Mouse (Mus musculus) ES-Bruce4 (cell line): ENCODE measurements around the gene Setd7. TPM values are rescaled to one million over a fixed set of nuclear protein-coding genes. Genes with fewer than 3 reads are reported as not detected.

Experiments used
- H3K27ac ChIP-seq: 2 replicates; pipeline ENCODE4 v1.5.1; 2012; ENCODE audit warnings: low read length, inconsistent platforms; ENCODE audit not compliant: insufficient read depth
- H3K27me3 ChIP-seq: 2 replicates; pipeline ENCODE4 v1.6.1; 2012; ENCODE audit warnings: mild to moderate bottlenecking, low read length, inconsistent platforms; ENCODE audit not compliant: control insufficient read depth, poor library complexity, insufficient read depth, severe bottlenecking
- H3K36me3 ChIP-seq: 2 replicates; pipeline ENCODE4 v1.6.1; 2012; ENCODE audit warnings: inconsistent platforms, mild to moderate bottlenecking, low read length, moderate library complexity; ENCODE audit not compliant: control insufficient read depth, poor library complexity, insufficient read depth, severe bottlenecking
- H3K4me1 ChIP-seq: one replicate; pipeline ENCODE4 v1.8.1; 2011; ENCODE audit warnings: low read length; ENCODE audit not compliant: control insufficient read depth, insufficient read depth
- H3K4me3 ChIP-seq: 2 replicates; pipeline ENCODE4 v1.5.1; 2011; ENCODE audit warnings: low read depth, mild to moderate bottlenecking, low read length
- H3K9ac ChIP-seq: 2 replicates; pipeline ENCODE4 v1.6.1; 2012; ENCODE audit warnings: low read depth, mild to moderate bottlenecking, inconsistent platforms; ENCODE audit not compliant: poor library complexity, severe bottlenecking
- H3K9me3 ChIP-seq: replicated peaks from 2 replicates; pipeline ENCODE4 v1.6.1; 2012; ENCODE audit warnings: mild to moderate bottlenecking, low read length, inconsistent platforms; ENCODE audit not compliant: control insufficient read depth, poor library complexity, insufficient read depth, severe bottlenecking
- CTCF ChIP-seq: IDR thresholded peaks from one replicate; pipeline ENCODE4 v1.8.1; 2011; ENCODE audit warnings: low read depth, low read length
- EP300 ChIP-seq: IDR thresholded peaks from 2 replicates; pipeline ENCODE4 v1.6.1; 2011; ENCODE audit warnings: low read depth, low read length; ENCODE audit not compliant: insufficient read depth
- POLR2A ChIP-seq: IDR thresholded peaks from one replicate; pipeline ENCODE4 v1.8.1; 2011; ENCODE audit warnings: low read length; ENCODE audit not compliant: insufficient read depth
- polyA plus RNA-seq: library from polyadenylated mRNA; stranded (reverse); fragments of >200 nt; gene quantifications from 2 replicates; pipeline ENCODE4 v1.2.4, GENCODE M21; 2011; ENCODE audit warnings: low read depth; ENCODE audit not compliant: missing spikeins, insufficient read depth, insufficient read length

Setd7 gene
- polyA plus RNA-seq, 1 experiment: 46.1 TPM

DNA sequence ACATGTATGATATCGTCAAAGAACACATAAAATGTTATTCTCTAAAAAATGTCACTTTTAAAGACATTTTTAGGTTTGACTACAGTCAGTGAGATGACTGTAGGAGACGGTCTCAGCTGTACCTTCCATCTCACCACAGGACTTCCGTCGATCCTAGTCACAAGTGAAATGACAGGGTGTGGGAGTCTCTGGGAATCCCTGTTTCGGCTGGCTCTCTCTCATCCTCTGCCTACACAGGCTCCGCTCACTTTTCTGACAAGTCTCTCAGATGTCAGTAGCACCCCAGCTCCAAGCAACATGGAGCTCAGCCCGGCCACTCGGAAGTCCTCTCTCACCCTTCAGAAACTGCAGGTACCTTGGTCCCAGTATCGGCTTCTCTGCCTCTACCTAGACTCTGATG, 20.0 kb downstream of the Setd7 start:
- Histone ChIP-seq H3K4me1 (no peaks in the 10 kb centered on the region), H3K27ac (no peak overlapping the region), H3K36me3 (no peaks in the 10 kb centered on the region), H3K9ac (no peak overlapping the region), H3K27me3 (no peaks in the 10 kb centered on the region), H3K4me3 (no peak overlapping the region), H3K9me3 (no peaks in the 10 kb centered on the region)
- TF ChIP-seq POLR2A (no peak), EP300 (no peak), CTCF (no peak)

GRCm38 (mm10) chr3:51539567-51540408, 20.9 kb downstream of the Setd7 start:
- no peaks in the 10 kb centered on the region for H3K36me3 ChIP-seq
- no peak overlapping the region; the same call in 1 of the 2 replicates for H3K27ac ChIP-seq
- no peak overlapping the region for H3K9ac ChIP-seq
- no peaks in the 10 kb centered on the region for H3K27me3 ChIP-seq
- no peak overlapping the region for H3K4me3 ChIP-seq
- no peaks in the 10 kb centered on the region for H3K4me1 ChIP-seq
- TF ChIP-seq EP300 (0 out of 2 replicates have a peak, but pooled peaks have one; percentile 25), POLR2A (no peak), CTCF (peak; percentile 92)
- H3K9me3 ChIP-seq: no peaks in the 10 kb centered on the region

DNA sequence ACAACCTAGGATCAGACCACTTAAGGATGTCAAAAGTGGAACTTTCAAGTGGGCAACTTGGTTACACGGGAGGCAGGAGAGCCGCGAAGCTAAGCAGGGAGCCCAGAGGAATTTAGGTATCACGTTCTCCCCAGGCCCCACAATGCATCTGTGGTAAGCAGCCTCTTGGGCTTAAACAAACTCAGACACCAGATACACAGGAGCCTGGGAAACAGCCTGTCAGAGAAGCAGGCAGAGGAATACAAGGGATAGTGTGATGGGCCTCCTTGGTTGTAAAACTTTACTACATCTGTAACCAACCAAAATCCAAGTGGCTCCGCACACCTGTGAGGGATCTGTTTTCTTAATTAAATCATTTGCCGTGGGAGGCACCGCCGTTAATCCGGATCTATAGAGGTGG, 26.7 kb downstream of the Setd7 start:
- Histone ChIP-seq H3K36me3 (no peaks in the 10 kb centered on the region), H3K9me3 (no peaks in the 10 kb centered on the region), H3K4me1 (no peaks in the 10 kb centered on the region), H3K27me3 (no peaks in the 10 kb centered on the region), H3K9ac (no peak overlapping the region), H3K4me3 (no peak overlapping the region), H3K27ac (no peak overlapping the region)
- no peak for TF ChIP-seq EP300
- no peak for TF ChIP-seq CTCF
- TF ChIP-seq POLR2A: no peak

DNA sequence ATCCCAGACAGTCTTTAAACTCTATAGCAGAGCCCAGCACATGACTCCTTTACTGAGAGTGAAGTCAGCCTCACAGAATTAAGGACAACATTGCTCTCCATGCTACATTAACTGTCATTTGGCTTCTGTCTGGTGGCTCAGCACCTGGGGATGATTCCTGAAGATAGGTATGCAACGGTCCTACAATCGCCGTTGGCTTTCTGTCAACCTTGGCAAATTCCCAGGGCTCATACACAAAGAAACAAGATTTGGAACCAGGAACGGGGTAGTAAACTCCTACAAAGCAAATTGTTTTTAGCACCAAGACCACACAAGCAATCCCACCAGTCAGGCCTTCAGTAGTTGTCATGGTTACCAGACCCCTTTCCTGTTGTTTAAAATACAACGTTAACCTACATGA, 27.1 kb downstream of the Setd7 start:
- Histone ChIP-seq H3K27me3 (no peaks in the 10 kb centered on the region), H3K27ac (no peak overlapping the region), H3K9ac (no peak overlapping the region), H3K9me3 (no peaks in the 10 kb centered on the region), H3K36me3 (no peaks in the 10 kb centered on the region), H3K4me1 (no peaks in the 10 kb centered on the region), H3K4me3 (no peak overlapping the region)
- TF ChIP-seq CTCF (no peak), POLR2A (no peak), EP300 (no peak)

DNA sequence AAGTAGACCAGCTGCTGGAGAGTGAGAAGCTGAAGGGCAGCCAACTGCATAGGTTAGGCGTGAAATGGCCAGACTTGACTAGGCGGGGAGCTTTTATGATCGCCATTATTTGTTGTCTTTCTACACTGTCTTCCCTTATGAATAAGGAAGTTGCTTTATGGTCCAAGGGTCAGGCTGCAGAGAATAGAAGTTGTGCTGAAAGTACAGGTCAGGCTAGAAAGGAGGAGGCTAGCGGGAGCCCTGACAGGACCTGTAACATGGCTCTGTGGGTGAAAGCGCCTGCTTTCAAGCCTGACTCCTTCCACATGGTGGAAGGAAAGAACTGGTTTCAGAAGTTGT, 28.4 kb downstream of the Setd7 start:
- no peak overlapping the region for H3K9ac ChIP-seq
- no peaks in the 10 kb centered on the region for H3K27me3 ChIP-seq
- no peaks in the 10 kb centered on the region for H3K4me1 ChIP-seq
- H3K27ac ChIP-seq: no peak overlapping the region
- TF ChIP-seq EP300: no peak
- no peak for TF ChIP-seq POLR2A
- TF ChIP-seq CTCF: no peak
- H3K9me3 ChIP-seq: no peaks in the 10 kb centered on the region
- no peak overlapping the region for H3K4me3 ChIP-seq
- H3K36me3 ChIP-seq: no peaks in the 10 kb centered on the region

DNA sequence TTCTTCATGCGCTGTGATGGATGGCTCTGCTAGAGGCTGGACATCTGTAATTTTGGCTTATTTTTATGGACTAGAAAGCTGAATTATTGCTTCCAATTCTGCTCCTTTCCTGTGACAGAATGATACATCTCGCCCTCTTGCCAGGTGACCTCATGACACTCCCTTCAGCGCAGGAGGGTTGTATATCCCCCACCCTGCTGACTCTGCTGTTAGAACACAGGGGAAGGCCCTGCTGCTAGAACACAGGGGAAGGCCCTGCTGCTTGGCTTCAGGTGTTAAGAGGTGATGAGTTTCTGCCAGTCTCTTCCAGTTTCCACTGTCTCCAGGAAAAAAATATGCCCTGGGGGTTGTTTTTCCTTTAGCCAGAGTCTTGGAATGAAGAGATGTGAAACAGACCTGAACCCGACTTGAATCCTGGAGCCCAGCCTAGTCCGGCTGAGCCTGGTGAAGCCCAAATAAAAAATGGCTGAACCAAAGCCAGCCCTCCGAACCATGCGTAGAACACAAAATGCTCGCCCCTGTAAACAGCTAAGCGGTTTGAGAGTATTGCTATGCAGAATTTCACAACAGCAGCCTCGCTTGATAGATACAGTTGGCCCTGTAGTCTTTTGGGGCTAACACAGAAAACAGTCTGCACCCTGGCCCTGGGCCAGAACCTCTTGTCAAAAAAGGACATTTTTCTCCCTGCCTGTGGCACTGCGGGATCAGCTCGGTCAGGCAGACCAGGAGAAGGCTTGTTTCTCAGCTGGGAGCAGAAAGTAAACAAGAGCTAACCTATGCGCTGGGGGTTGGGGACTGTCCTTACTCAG, 29.0 kb downstream of the Setd7 start:
- H3K27me3 ChIP-seq: no peaks in the 10 kb centered on the region
- TF ChIP-seq POLR2A (no peak), CTCF (no peak), EP300 (no peak)
- no peaks in the 10 kb centered on the region for H3K9me3 ChIP-seq
- H3K4me3 ChIP-seq: no peak overlapping the region
- H3K9ac ChIP-seq: no peak overlapping the region
- no peak overlapping the region for H3K27ac ChIP-seq
- no peaks in the 10 kb centered on the region for H3K4me1 ChIP-seq
- H3K36me3 ChIP-seq: no peaks in the 10 kb centered on the region
